Mouse (Mus musculus) liver, adult 2 months (tissue): ENCODE measurements around the gene Nrip2. TPM values are rescaled to one million over a fixed set of nuclear protein-coding genes. Genes with fewer than 3 reads are reported as not detected.
A peak's percentile ranks its signal among the peaks of the same experiment; 100 is the strongest.

Source experiments
- DNase-seq: peaks from one replicate; pipeline ENCODE4 v3.0.0-alpha.2; 2011; ENCODE audit warnings: low read depth, low spot score; ENCODE audit errors: extremely low read depth
- H3K27ac ChIP-seq: fragments of 200-500 bp; replicated peaks from 2 replicates; pipeline ENCODE4 v1.5.1; 2012; ENCODE audit warnings: low read depth, mild to moderate bottlenecking, control low read depth, inconsistent platforms, low read length; ENCODE audit not compliant: insufficient read depth
- H3K27me3 ChIP-seq: fragments of 200-500 bp; 2 replicates; pipeline ENCODE4 v1.6.1; 2012; ENCODE audit warnings: mild to moderate bottlenecking, moderate library complexity, low read length, inconsistent platforms; ENCODE audit not compliant: control insufficient read depth, insufficient read depth
- H3K36me3 ChIP-seq: fragments of 200-500 bp; 2 replicates; pipeline ENCODE4 v1.6.1; 2012; ENCODE audit warnings: low read length, inconsistent platforms; ENCODE audit not compliant: control insufficient read depth, insufficient read depth
- H3K4me1 ChIP-seq: fragments of 200-500 bp; 2 replicates; pipeline ENCODE4 v1.6.1; 2011; ENCODE audit warnings: low read length; ENCODE audit not compliant: control insufficient read depth, insufficient read depth
- H3K4me3 ChIP-seq: fragments of 200-500 bp; 2 replicates; pipeline ENCODE4 v1.5.1; 2011; ENCODE audit warnings: low read depth, mild to moderate bottlenecking, control low read depth, low read length, moderate library complexity; ENCODE audit not compliant: insufficient read depth
- H3K79me2 ChIP-seq: fragments of 200-500 bp; 2 replicates; pipeline ENCODE4 v1.6.1; 2012; ENCODE audit warnings: inconsistent platforms, mild to moderate bottlenecking, low read length, moderate library complexity; ENCODE audit not compliant: control insufficient read depth, insufficient read depth
- H3K9ac ChIP-seq: fragments of 200-500 bp; 2 replicates; pipeline ENCODE4 v1.6.1; 2012; ENCODE audit warnings: low read depth, mild to moderate bottlenecking, control low read depth, inconsistent platforms, low read length
- CTCF ChIP-seq: fragments of 200-500 bp; IDR thresholded peaks from 2 replicates; pipeline ENCODE4 v1.5.1; 2011; ENCODE audit warnings: low read depth, low read length, control low read depth
- POLR2A ChIP-seq: fragments of 200-500 bp; IDR thresholded peaks from 2 replicates; pipeline ENCODE4 v1.6.1; 2011; ENCODE audit warnings: low read length, control low read depth; ENCODE audit not compliant: insufficient read depth; ENCODE audit errors: extremely low read depth
- WGBS: fragments of 180-500 bp; shearing (Covaris S2); methylation state at CpG from one replicate; pipeline ENCODE4 v1.1.7; 2018; 5-methylcytosine and 5-hydroxymethylcytosine counted together
- polyA plus RNA-seq: library from polyadenylated mRNA; depleted of rRNA; stranded (reverse); fragments of >200 nt; gene quantifications from 2 replicates; pipeline ENCODE4 v1.2.3, GENCODE M21; 2012
- total RNA-seq: library from RNA; depleted of rRNA; stranded (reverse); fragments of >200 nt; gene quantifications from 2 replicates; pipeline ENCODE4 v1.2.3, GENCODE M21; 2014

Gene Nrip2
- total and polyA plus RNA-seq, 2 experiments = 0.09 TPM; not detected in 1

DNA sequence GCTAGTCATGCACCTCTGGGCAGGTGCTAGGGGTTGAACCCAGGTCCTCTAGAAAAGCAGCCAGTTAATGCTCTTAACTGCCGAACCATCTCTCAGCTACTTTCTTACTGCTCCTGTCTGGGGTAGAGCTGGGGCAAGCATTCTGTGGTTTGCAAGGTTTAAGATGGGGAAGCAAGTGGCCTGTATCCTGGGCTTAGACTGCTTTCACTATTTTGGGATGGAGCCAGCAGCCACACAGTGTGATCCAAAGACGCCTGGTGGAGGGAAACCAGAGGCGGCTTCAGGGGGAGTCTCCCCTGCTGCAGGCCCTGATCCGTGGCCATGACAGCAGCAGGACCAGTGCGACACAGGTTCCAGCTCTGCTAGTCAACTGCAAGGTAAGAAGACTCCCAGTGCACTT, 5.6 kb downstream of the Nrip2 start:
- Histone ChIP-seq H3K27me3 (no peaks in the 10 kb centered on the region), H3K4me3 (no peak overlapping the region), H3K4me1 (no peaks in the 10 kb centered on the region), H3K27ac (no peak overlapping the region), H3K79me2 (no peaks in the 10 kb centered on the region), H3K36me3 (peaks cover 4% of the 10 kb centered on the region; the same call in 1 of the 2 replicates), H3K9ac (no peak overlapping the region)
- no peak for TF ChIP-seq POLR2A
- TF ChIP-seq CTCF = no peak
- 71% methylated on average over 5 of the region's 5 CpGs for WGBS
- DNase-seq = no peak

DNA sequence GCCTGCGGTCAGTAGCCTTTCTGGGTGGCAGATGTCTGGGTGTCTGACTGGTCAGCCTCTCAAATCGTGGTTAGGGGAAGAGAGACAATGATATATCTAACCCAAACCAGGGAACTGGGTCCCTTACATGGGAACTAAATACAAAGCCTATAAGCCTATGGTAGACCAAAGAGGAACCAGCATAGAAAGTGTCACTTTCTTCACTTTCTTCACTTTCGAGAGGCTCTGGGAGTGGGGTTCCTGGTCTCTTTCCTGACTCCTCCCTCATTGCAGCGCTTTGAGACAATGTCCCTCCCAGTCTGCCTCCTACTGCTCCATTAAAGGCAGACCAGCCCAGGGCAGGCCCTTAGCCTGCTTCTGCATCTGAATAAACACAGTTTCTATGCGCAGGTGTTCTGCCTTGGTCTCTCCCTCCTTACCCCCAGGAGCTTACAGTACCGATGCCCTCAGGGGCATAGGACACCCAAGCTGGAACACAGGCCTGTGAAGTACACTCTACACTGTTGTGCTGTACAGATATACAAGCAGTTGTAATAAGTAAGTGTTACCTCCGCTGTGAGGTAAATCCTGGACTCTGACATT, 9.5 kb downstream of the Nrip2 start:
- Histone ChIP-seq H3K27me3 (no peaks in the 10 kb centered on the region), H3K9ac (no peak overlapping the region), H3K4me1 (no peaks in the 10 kb centered on the region), H3K79me2 (no peaks in the 10 kb centered on the region), H3K27ac (no peak overlapping the region), H3K4me3 (no peak overlapping the region), H3K36me3 (peaks cover 9% of the 10 kb centered on the region)
- WGBS = 85% methylated on average over 7 of the region's 7 CpGs
- no peak for DNase-seq
- TF ChIP-seq CTCF = no peak
- TF ChIP-seq POLR2A = no peak

DNA sequence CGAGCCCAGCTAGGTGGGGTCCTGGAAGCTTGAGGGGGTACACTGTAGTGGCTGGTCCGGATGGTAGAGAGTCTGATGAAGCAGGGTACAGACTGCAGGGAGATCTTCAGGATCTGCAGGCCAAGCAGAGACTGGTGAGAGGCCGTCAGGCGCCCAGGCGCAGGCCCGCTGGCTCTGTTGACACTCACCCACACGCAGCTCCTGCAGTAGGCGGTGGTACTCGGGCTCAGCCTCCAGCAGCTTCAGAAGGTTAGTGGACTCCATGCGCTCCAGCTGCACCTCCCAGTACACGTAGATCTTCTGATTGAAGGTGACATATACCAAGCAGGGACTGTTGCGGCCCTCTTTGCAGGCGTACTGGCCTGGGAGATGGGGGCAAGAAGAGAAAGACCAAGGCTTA, 11.2 kb downstream of the Nrip2 start:
- WGBS = 91% methylated on average over 13 of the region's 13 CpGs
- peaks cover 9% of the 10 kb centered on the region for H3K36me3 ChIP-seq
- no peak for TF ChIP-seq CTCF
- no peak for TF ChIP-seq POLR2A
- H3K79me2 ChIP-seq = no peaks in the 10 kb centered on the region
- no peak overlapping the region for H3K9ac ChIP-seq
- no peak overlapping the region for H3K4me3 ChIP-seq
- DNase-seq = no peak
- no peaks in the 10 kb centered on the region for H3K4me1 ChIP-seq
- H3K27ac ChIP-seq = no peak overlapping the region
- no peaks in the 10 kb centered on the region for H3K27me3 ChIP-seq

DNA sequence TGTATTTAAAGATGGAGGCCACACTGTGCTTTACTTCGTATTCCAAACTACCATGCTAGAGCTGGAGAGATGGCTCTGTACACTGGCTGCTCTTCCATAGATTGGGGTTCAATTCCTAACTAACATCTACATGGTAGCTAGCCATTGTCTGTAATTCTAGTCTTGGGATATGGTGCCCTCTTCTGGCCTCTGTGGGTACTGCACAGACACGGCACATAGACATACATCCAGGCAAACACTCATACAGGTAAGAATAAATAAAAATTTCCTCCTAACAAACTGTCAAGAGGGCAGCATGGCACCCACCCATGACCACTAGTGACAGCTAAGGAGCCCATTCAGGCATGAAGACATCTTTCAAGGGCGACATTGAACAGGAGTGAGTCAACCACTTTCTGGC, 12.0 kb downstream of the Nrip2 start:
- Histone ChIP-seq H3K4me1 (no peaks in the 10 kb centered on the region), H3K79me2 (no peaks in the 10 kb centered on the region), H3K9ac (no peak overlapping the region), H3K27ac (no peak overlapping the region), H3K4me3 (no peak overlapping the region), H3K27me3 (no peaks in the 10 kb centered on the region), H3K36me3 (peaks cover 9% of the 10 kb centered on the region)
- TF ChIP-seq POLR2A (no peak), CTCF (peak; percentile 74)
- peak; percentile 37 for DNase-seq
- 15% methylated on average over 3 of the region's 3 CpGs for WGBS

DNA sequence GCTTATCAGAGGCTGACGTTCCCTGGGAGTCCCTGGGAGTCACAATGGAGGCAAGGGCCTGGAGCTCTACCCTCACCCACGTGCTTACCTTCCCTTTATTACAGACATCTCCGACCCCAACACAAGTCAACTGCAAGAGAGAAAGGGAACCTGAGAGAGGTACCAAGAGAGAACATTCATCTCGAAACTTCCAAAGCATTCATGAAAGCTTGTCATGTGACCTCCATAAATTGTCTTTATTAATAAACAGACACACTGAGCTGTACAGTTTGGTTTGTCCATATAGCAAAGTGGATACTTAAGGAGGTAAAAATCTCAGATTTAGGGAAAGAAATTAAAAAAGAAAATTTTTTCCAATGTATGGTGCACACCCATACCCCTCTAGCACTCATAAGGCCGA, 17.1 kb downstream of the Nrip2 start:
- Histone ChIP-seq H3K4me3 (no peak overlapping the region), H3K27me3 (no peaks in the 10 kb centered on the region), H3K79me2 (no peaks in the 10 kb centered on the region; the same call in 1 of the 2 replicates), H3K27ac (no peak overlapping the region), H3K4me1 (no peaks in the 10 kb centered on the region), H3K36me3 (peaks cover 2% of the 10 kb centered on the region; the same call in 1 of the 2 replicates), H3K9ac (no peak overlapping the region)
- WGBS = 93% methylated on average over 5 of the region's 5 CpGs
- TF ChIP-seq CTCF (no peak), POLR2A (no peak)
- no peak for DNase-seq

DNA sequence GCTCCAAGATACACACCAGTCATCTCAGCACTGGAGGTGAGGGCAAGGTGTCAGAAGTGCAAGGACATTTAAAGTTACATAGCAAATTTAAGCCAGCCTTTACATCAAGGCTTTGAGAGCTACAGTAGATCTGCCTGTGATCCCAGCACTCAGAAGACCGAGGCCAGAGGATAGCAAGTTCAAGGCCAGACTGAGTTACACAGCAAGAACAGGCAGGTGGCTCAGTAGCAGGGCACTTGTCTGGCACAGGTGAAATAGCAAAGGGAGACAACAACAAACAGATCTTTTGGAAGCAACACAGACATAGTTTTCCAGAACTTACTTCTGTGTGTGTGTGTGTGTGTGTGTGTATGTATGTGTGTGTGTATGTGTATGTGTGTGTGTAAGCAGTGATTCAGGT, 19.0 kb downstream of the Nrip2 start:
- H3K27me3 ChIP-seq = no peaks in the 10 kb centered on the region
- WGBS = 21% methylated on average over 1 of the region's 1 CpGs
- peak; percentile 56 for DNase-seq
- H3K9ac ChIP-seq = no peak overlapping the region
- no peaks in the 10 kb centered on the region; the same call in 1 of the 2 replicates for H3K79me2 ChIP-seq
- no peaks in the 10 kb centered on the region for H3K36me3 ChIP-seq
- no peak overlapping the region for H3K27ac ChIP-seq
- H3K4me3 ChIP-seq = no peak overlapping the region
- TF ChIP-seq POLR2A (no peak), CTCF (no peak)
- H3K4me1 ChIP-seq = no peaks in the 10 kb centered on the region
